Mouse (Mus musculus) bone marrow, adult 2 months (tissue): ENCODE results near the gene Espn. TPM values are rescaled to one million over a fixed set of nuclear protein-coding genes. Genes with fewer than 3 reads are reported as not detected.

ENCODE experiments used
- H3K27ac ChIP-seq: fragments of 200-500 bp; 2 replicates; pipeline ENCODE4 v1.5.1; 2012; ENCODE audit warnings: low read depth, mild to moderate bottlenecking, control low read depth, inconsistent platforms, low read length; ENCODE audit not compliant: control insufficient read depth, poor library complexity, insufficient read depth
- H3K4me1 ChIP-seq: fragments of 200-500 bp; 2 replicates; pipeline ENCODE4 v1.6.1; 2011; ENCODE audit warnings: low read length; ENCODE audit not compliant: control insufficient read depth, insufficient read depth
- H3K4me3 ChIP-seq: fragments of 200-500 bp; replicated peaks from 2 replicates; pipeline ENCODE3; 2011; ENCODE audit warnings: mild to moderate bottlenecking, low read depth, low read length, control low read depth; ENCODE audit not compliant: control insufficient read depth
- CTCF ChIP-seq: fragments of 200-500 bp; IDR thresholded peaks from 2 replicates; pipeline ENCODE4 v1.5.1; 2011; ENCODE audit warnings: low read length, control low read depth; ENCODE audit not compliant: control insufficient read depth, insufficient read depth
- POLR2A ChIP-seq: fragments of 200-500 bp; IDR thresholded peaks from 2 replicates; pipeline ENCODE4 v1.6.1; 2011; ENCODE audit warnings: low read depth, mild to moderate bottlenecking, control low read depth, low read length, borderline replicate concordance; ENCODE audit not compliant: control insufficient read depth
- WGBS: fragments of 180-500 bp; shearing (Covaris S2); methylation state at CpG from one replicate; pipeline ENCODE4 v1.1.7; 2018; 5-methylcytosine and 5-hydroxymethylcytosine counted together
- polyA plus RNA-seq: library from polyadenylated mRNA; stranded (reverse); fragments of >200 nt; gene quantifications from 2 replicates; pipeline ENCODE4 v1.2.4, GENCODE M21; 2011; ENCODE audit warnings: low replicate concordance; ENCODE audit not compliant: missing spikeins, insufficient read depth, insufficient read length

The Espn gene
- polyA plus RNA-seq, 1 experiment: not detected

GRCm38 (mm10) chr4:152100541-152100940 lies 51.6 kb downstream of the Espn start:
- no peaks in the 10 kb centered on the region; the same call in none of the 2 replicates for H3K4me1 ChIP-seq
- no peak overlapping the region for H3K4me3 ChIP-seq
- WGBS: 66% methylated on average over 11 of the region's 11 CpGs
- H3K27ac ChIP-seq: no peak overlapping the region
- no peak for TF ChIP-seq POLR2A
- no peak for TF ChIP-seq CTCF

DNA sequence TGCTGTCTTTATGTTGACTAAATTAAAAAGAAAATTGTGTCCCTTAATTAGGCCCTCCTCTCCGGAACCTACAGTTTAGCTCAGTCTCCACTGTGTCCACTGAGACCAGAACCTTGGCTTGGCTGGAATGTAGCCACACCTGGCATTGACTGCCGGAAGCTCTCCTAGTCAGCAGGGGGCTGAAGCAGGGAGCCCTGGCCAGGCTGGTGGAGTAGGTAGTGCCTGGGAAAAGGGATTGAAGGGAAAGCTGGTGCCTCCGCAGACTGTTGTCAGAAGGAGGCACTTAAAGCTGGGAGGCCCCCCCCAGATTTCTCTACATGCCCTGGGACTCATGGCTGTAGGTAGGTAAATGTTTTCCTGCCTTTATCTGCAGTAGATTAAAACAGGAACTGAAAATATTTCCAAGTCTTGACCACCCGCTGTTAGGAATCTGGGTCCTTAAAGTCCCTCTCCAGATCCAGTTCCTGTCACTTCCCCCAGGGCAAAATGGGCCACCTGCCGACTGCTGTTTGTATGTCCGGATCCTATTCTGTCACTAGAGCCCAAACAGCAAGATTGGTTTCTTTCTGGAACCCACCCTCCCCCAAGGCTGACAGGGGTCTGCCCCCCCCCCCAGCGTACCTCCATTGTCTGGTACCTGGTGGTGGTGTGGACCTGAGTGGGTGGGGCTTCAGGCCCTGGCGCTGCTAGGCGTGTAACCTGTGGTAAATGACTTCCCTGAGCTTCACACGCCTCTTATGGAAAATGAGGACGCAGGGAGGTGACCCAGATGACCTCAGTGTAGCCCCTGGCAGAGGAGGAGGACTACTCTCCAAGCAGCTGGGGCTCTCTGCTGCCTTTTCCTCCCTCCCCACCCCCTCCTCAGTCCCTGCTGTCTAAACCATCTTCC lies 54.0 kb downstream of the Espn start:
- TF ChIP-seq POLR2A: no peak
- TF ChIP-seq CTCF: no peak
- WGBS: 73% methylated on average over 11 of the region's 11 CpGs
- Histone ChIP-seq H3K27ac (no peak overlapping the region), H3K4me3 (no peak overlapping the region), H3K4me1 (peaks cover 2% of the 10 kb centered on the region)

- H3K27ac ChIP-seq: no peak overlapping the region
- WGBS: 21% methylated on average over 6 of the region's 6 CpGs
- peaks cover 2% of the 10 kb centered on the region for H3K4me1 ChIP-seq
- TF ChIP-seq CTCF (no peak), POLR2A (no peak)
- H3K4me3 ChIP-seq: peak overlapping the region; percentile 16
These were observed 55.2 kb downstream of the Espn start for GRCm38 (mm10) chr4:152096927-152097326.

DNA sequence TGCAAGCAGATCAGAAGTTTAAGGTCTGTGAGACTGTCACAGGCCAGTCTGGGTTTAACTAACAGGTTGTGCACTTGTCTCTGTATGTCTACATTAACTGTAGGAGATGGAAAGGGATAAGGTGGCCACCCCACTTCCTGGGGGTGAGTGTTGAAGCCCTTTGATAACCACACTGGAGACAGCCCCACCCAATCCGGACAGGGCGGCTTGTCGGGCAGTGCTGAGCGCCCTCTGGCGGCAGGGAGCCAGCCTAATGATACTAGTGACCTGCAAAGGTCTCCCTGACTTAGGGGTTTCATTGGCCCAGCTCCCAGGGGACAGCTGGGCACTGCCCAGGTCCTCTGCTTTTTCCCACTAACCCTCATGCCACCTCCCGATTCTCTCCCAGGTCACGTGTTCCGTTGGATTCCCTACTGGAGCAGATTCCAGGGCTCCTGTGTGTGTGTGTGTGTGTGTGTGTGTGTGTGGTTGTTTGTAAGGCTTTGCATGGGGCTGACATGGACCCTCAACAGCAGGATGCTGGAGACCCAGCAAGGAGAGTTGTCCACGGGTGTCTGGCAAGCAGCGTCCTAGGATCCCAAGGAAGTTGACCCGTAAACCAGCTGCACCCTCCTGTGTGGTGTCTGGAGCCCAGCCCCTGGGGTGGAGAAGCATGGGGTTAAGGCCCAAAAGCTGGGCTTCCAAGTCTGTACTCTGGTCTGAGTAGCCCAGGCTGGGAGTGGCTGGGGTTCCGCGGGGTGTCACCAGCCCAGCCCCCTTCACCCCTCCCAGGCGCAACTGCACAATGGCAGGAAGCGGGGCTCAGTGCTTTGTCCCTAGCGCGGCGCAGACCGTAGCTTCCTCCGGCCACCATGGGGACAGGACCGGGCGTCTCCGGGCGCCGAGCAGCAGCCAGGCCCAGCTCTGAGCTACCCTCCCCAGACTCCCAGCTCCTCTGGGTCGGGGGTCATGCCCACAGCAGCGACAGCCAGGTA lies 55.9 kb downstream of the Espn start:
- WGBS: 4% methylated on average over 27 of the region's 27 CpGs
- Histone ChIP-seq H3K4me3 (peak overlapping the region; percentile 16), H3K4me1 (peaks cover 2% of the 10 kb centered on the region), H3K27ac (no peak overlapping the region)
- peak; percentile 93 for TF ChIP-seq CTCF
- TF ChIP-seq POLR2A: no peak

DNA sequence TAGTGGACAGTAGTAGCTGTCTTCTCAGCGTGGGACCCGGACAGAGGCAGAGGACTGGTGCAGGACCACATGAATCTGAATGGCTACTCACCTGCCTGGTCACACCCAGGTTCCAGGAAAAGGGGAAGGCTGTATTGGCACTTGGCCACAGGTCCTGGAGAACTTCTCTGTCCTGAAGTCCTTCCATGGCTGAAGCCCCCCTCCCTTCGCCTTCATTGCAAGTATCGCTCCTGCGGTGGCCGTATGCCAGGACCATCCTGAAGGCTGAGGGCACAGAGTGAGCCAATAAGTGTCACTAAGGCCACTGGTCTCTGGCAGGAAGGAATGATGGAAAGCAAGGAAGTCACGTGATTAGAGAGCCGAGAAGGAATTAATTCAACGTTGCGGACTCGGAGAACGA lies 57.9 kb downstream of the Espn start:
- Histone ChIP-seq H3K27ac (no peak overlapping the region), H3K4me1 (peaks cover 2% of the 10 kb centered on the region)
- 85% methylated on average over 12 of the region's 12 CpGs for WGBS

DNA sequence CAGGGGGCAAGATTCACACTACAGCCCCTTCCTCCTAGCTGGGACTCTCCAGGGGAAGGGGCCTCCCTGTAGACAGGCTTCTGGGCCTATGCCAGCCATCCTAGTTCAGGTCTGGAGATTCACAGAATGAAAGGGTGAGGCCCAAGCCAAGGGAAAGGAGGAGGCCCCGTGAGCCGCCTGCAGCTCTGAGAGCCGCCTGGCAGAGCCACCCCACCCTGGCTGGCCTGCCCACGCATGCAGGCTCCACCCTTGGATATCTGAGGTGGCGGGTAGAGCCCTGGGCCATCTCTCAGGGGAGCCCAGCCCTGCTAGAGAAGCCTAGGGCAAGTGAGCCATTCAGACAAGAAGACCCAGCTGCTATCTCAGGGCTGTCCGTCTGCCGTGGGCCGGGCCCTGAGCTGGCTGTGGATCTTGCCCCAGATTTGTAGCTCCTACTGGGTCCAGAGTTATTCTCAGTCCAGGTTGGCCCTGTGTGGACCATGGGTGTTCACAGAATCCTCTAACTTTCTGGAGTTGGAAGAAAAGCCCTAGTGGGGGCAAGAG lies 59.3 kb downstream of the Espn start:
- 48% methylated on average over 8 of the region's 8 CpGs for WGBS
- no peak overlapping the region for H3K4me3 ChIP-seq
- peak overlapping the region; percentile 40; the same call in 1 of the 2 replicates for H3K27ac ChIP-seq
- no peak for TF ChIP-seq POLR2A
- TF ChIP-seq CTCF: no peak
- peaks cover 2% of the 10 kb centered on the region for H3K4me1 ChIP-seq

More for the DNA sequence above, 57.9 kb downstream of the Espn start:
- no peak overlapping the region for H3K4me3 ChIP-seq
- no peak for TF ChIP-seq CTCF
- TF ChIP-seq POLR2A: no peak

DNA sequence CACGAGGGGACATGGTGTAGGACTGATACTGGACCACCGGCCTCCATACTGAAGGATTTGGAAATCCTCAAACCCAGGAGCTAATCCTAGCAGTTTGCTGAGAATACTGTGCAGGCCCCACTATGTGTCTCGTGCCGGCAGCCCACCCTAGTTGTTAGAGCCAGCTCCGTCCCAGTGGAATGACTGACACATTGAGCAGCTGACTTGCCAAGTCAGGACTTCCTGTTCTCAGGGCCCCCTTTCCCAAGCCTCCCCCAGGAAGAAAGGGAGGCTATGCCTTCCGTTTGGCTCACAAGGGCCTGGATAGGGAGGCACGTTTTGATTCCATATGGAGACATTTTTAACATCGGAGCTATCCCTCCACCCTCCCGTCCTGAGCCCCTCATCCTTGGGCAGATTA lies 62.0 kb downstream of the Espn start:
- no peak for TF ChIP-seq POLR2A
- TF ChIP-seq CTCF: no peak
- H3K4me3 ChIP-seq: no peak overlapping the region
- peaks cover 1% of the 10 kb centered on the region for H3K4me1 ChIP-seq
- 77% methylated on average over 9 of the region's 9 CpGs for WGBS
- H3K27ac ChIP-seq: no peak overlapping the region
